25 mouse cellular contexts compared by ENCODE assay signal in genomic region chr6:122274546-122274945, GRCm38 (mm10). TPM values are rescaled to one million over a fixed set of nuclear protein-coding genes. Genes with fewer than 3 reads are reported as not detected.
DNase-seq lines count a peak whose midpoint lies in the region; ATAC-seq and TF ChIP-seq lines count a peak whose summit lies in the region.
"Had no signal": no experiment of that assay in that cellular context is flagged by ENCODE, and none has a peak within 500 bp of the region (broad histone marks: within the 10 kb centered on the region; RNA-seq: fewer than 3 reads in every experiment).

No protein-coding gene starts in this region.

- H3K36me3 ChIP-seq in liver, embryonic 14.5 days (replicated peaks; ENCODE audit: control insufficient read depth, insufficient read depth, low read depth): no peaks in the 10 kb centered on the region
- no peaks in the 10 kb centered on the region for H3K36me3 ChIP-seq in forebrain, embryonic 13.5 days (ENCODE audit: poor library complexity, severe bottlenecking)
- H3K36me3 ChIP-seq: embryonic facial prominence, embryonic 15.5 days; forebrain, embryonic 15.5 days; heart, embryonic 12.5 days; hindbrain, embryonic 10.5 days; lung, embryonic 15.5 days; midbrain, embryonic 10.5 days; stomach, embryonic 15.5 days had no signal

- no peak overlapping the region for H3K9ac ChIP-seq in liver, embryonic 14.5 days (replicated peaks)
- no peak overlapping the region for H3K9ac ChIP-seq in forebrain, embryonic 13.5 days
- H3K9ac ChIP-seq: embryonic facial prominence, embryonic 15.5 days; forebrain, embryonic 15.5 days; heart, embryonic 12.5 days; lung, embryonic 15.5 days; stomach, embryonic 15.5 days had no signal

- H3K27me3 ChIP-seq in liver, embryonic 14.5 days (ENCODE audit: control insufficient read depth, insufficient read depth, low read length): no peaks in the 10 kb centered on the region
- H3K27me3 ChIP-seq in forebrain, embryonic 13.5 days: no peaks in the 10 kb centered on the region
- H3K27me3 ChIP-seq: embryonic facial prominence, embryonic 15.5 days; forebrain, embryonic 15.5 days; heart, embryonic 12.5 days; lung, embryonic 15.5 days; stomach, embryonic 15.5 days had no signal

- no peak overlapping the region for H3K27ac ChIP-seq in liver, embryonic 14.5 days
- no peak overlapping the region for H3K27ac ChIP-seq in forebrain, embryonic 13.5 days
- H3K27ac ChIP-seq: embryonic facial prominence, embryonic 15.5 days; forebrain, embryonic 15.5 days; hindbrain, embryonic 10.5 days; hindbrain, postnatal 0 days; layer of hippocampus, adult 2 months; lung, embryonic 15.5 days; midbrain, embryonic 10.5 days; stomach, embryonic 15.5 days had no signal

- peaks cover 0 to 7% of the 10 kb centered on the region in 2 experiments; a peak in 2 of 4 replicates for H3K4me1 ChIP-seq in liver, embryonic 14.5 days (replicated peaks; ENCODE audit: control insufficient read depth in 2 of 2, insufficient read depth in 2 of 2, low read length in 1 of 2)
- no peaks in the 10 kb centered on the region for H3K4me1 ChIP-seq in forebrain, embryonic 13.5 days
- H3K4me1 ChIP-seq: embryonic facial prominence, embryonic 15.5 days; forebrain, embryonic 15.5 days; hindbrain, embryonic 10.5 days; lung, embryonic 15.5 days; midbrain, embryonic 10.5 days; stomach, embryonic 15.5 days had no signal

- TF ChIP-seq EP300 in liver, embryonic 14.5 days (IDR thresholded peaks at IDR 0.05; ENCODE audit: low read depth): no peak

- peak; percentile 22 for DNase-seq in testis, postnatal 10 days (ENCODE audit: low spot score)
- DNase-seq in testis, postnatal 14 days (ENCODE audit: low spot score): no peak
- peak; percentile 26 for DNase-seq in c-Kit-positive CD71-positive TER-119-positive erythroid progenitor cells, embryonic 14.5 days (ENCODE audit: low spot score)
- DNase-seq in liver, embryonic 14.5 days (ENCODE audit: low read depth in 3 of 3, low spot score in 3 of 3): no peak
- DNase-seq in thymus, postnatal 0 days (ENCODE audit: low spot score): no peak
- no peak for DNase-seq in kidney, adult 8-10 months
- DNase-seq: adrenal gland, postnatal 36 days; cerebellum, adult 11-12 months; gastrocnemius, postnatal 10 days; heart, postnatal 10 days; kidney, adult 9 months; kidney, postnatal 25 days; lung, postnatal 36 days; thymus, adult 2 months had no signal

- H3K4me3 ChIP-seq in liver, embryonic 14.5 days (ENCODE audit: insufficient read depth in 1 of 2, low read depth in 2 of 2, low read length in 2 of 2): no peak overlapping the region
- H3K4me3 ChIP-seq in forebrain, embryonic 13.5 days: no peak overlapping the region
- H3K4me3 ChIP-seq: embryonic facial prominence, embryonic 15.5 days; forebrain, embryonic 15.5 days; heart, embryonic 12.5 days; hindbrain, embryonic 10.5 days; layer of hippocampus, adult 2 months; lung, embryonic 15.5 days; midbrain, embryonic 10.5 days; stomach, embryonic 15.5 days had no signal

- peak overlapping the region; percentile 8; the same call in 1 of the 2 replicates for H3K4me2 ChIP-seq in liver, embryonic 14.5 days (ENCODE audit: low read depth)
- no peak overlapping the region for H3K4me2 ChIP-seq in forebrain, embryonic 13.5 days
- H3K4me2 ChIP-seq: embryonic facial prominence, embryonic 15.5 days; forebrain, embryonic 15.5 days; heart, embryonic 12.5 days; lung, embryonic 15.5 days; stomach, embryonic 15.5 days had no signal

- no peak for TF ChIP-seq CTCF in liver, embryonic 14.5 days (IDR thresholded peaks at IDR 0.05; ENCODE audit: low read depth)

- peak; percentile 50; the same call in 1 of the 2 replicates for ATAC-seq in liver, embryonic 14.5 days (ENCODE audit: insufficient read depth)
- ATAC-seq in forebrain, embryonic 13.5 days: no peak
- ATAC-seq: forebrain, embryonic 15.5 days; hindbrain, postnatal 0 days; midbrain, embryonic 16.5 days had no signal

- 6% methylated on average over 5 of the region's 5 CpGs for WGBS in liver, embryonic 14.5 days (ENCODE audit: insufficient replicate concordance)
- 72% methylated on average over 5 of the region's 5 CpGs for WGBS in forebrain, embryonic 13.5 days

- no peaks in the 10 kb centered on the region for H3K9me3 ChIP-seq in liver, embryonic 14.5 days (ENCODE audit: control insufficient read depth, low read length)
- no peaks in the 10 kb centered on the region for H3K9me3 ChIP-seq in forebrain, embryonic 13.5 days (replicated peaks)
- H3K9me3 ChIP-seq: embryonic facial prominence, embryonic 15.5 days; forebrain, embryonic 15.5 days; heart, embryonic 12.5 days; hindbrain, embryonic 10.5 days; lung, embryonic 15.5 days; midbrain, embryonic 10.5 days; stomach, embryonic 15.5 days had no signal

RNA-seq across cellular contexts. Expression of gene Klrg1, which starts 8.1 kb away (rescaled TPM):
- polyA plus RNA-seq in liver, embryonic 14.5 days (2012; rRNA removed): not detected in 2 replicates
- not detected in 2 replicates for polyA plus RNA-seq in liver, embryonic 14.5 days (2014; fragmentation: Nextera tagmentation; extraction: Ambion mirVana)
- polyA plus RNA-seq in forebrain, embryonic 13.5 days (2015; fragmentation: Nextera tagmentation; extraction: Ambion mirVana): 0.40 and 0.43 TPM in 2 replicates
- 0.53 and 0.55 TPM in 2 replicates for polyA plus RNA-seq in thymus, postnatal 0 days (2015; fragmentation: Nextera tagmentation; extraction: Ambion mirVana)
- polyA plus RNA-seq: embryonic facial prominence, embryonic 15.5 days; heart, embryonic 12.5 days; lung, embryonic 15.5 days; midbrain, embryonic 10.5 days; stomach, embryonic 15.5 days had no signal

RNA-seq across cellular contexts. Expression of gene M6pr, which starts 34.0 kb away (rescaled TPM):
- polyA plus RNA-seq in liver, embryonic 14.5 days (2012; rRNA removed): 36.5 and 48.1 TPM in 2 replicates
- 84.2 and 95.4 TPM in 2 replicates for polyA plus RNA-seq in liver, embryonic 14.5 days (2014; fragmentation: Nextera tagmentation; extraction: Ambion mirVana)
- polyA plus RNA-seq in forebrain, embryonic 13.5 days (2015; fragmentation: Nextera tagmentation; extraction: Ambion mirVana): 58.9 and 64.8 TPM in 2 replicates
- 136 and 144 TPM in 2 replicates for polyA plus RNA-seq in thymus, postnatal 0 days (2015; fragmentation: Nextera tagmentation; extraction: Ambion mirVana)

Comparison
In these comparisons a context has a peak if more than half of its experiments do, and no peak if none do; other contexts are left out.
1. DNase-seq: peak in testis, postnatal 10 days (single experiment) and c-Kit-positive CD71-positive TER-119-positive erythroid progenitor cells, embryonic 14.5 days (single experiment); none in testis, postnatal 14 days (single experiment), liver, embryonic 14.5 days (0 of 3), thymus, postnatal 0 days (single experiment) and kidney, adult 8-10 months (0 of 2).